Mouse (Mus musculus) embryonic fibroblast, embryonic 13.5 days (primary cell): ENCODE measurements around the gene Npas3.

Experiments
- CTCF ChIP-seq: IDR thresholded peaks from 2 replicates; pipeline ENCODE4 v1.5.1; 2011; ENCODE audit warnings: mild to moderate bottlenecking, control low read depth, low read length, moderate library complexity, borderline replicate concordance; ENCODE audit not compliant: insufficient read depth
- POLR2A ChIP-seq: IDR thresholded peaks from 2 replicates; pipeline ENCODE4 v1.6.1; 2011; ENCODE audit warnings: low read depth, mild to moderate bottlenecking, control low read depth, low read length, moderate library complexity

GRCm38 (mm10) chr12:54060732-54061131 is 812.3 kb downstream of the Npas3 start:
- TF ChIP-seq CTCF, result peak; percentile 97
- TF ChIP-seq POLR2A, result no peak
